Comparison of ENCODE assay signal across 10 mouse cellular contexts in genomic region chr2:165533789-165534188, GRCm38 (mm10).
"Had no signal": no experiment of that assay in that cellular context is flagged by ENCODE, and none has a peak within 500 bp of the region (broad histone marks: within the 10 kb centered on the region; RNA-seq: fewer than 3 reads in every experiment).

No protein-coding gene starts in this region.

- H3K4me2 ChIP-seq: liver, embryonic 13.5 days; midbrain, embryonic 12.5 days had no signal

- H3K36me3 ChIP-seq: liver, embryonic 13.5 days; midbrain, embryonic 12.5 days had no signal

- H3K4me3 ChIP-seq: left cerebral cortex, adult 2 months; liver, embryonic 13.5 days; midbrain, embryonic 12.5 days had no signal

- ATAC-seq: liver, postnatal 0 days; midbrain, embryonic 16.5 days had no signal

- H3K9me3 ChIP-seq: liver, embryonic 13.5 days; midbrain, embryonic 12.5 days had no signal

- DNase-seq: kidney, adult 8-10 months; kidney, postnatal 25 days; liver; liver, embryonic 13.5 days; liver, postnatal 0 days; right cerebral cortex, postnatal 14 days; thymus, postnatal 36 days had no signal

- H3K9ac ChIP-seq: liver, embryonic 13.5 days; liver, postnatal 0 days; midbrain, embryonic 12.5 days had no signal

- H3K27me3 ChIP-seq: liver, embryonic 13.5 days; midbrain, embryonic 12.5 days had no signal

- H3K27ac ChIP-seq: left cerebral cortex, adult 2 months; liver, embryonic 13.5 days; midbrain, embryonic 12.5 days had no signal

- H3K4me1 ChIP-seq: liver, embryonic 13.5 days; midbrain, embryonic 12.5 days had no signal
